Mouse (Mus musculus): Measurements from ENCODE around the gene Vmn2r22. TPM values are rescaled to one million over a fixed set of nuclear protein-coding genes. Genes with fewer than 3 reads are reported as not detected.

Gene Vmn2r22
- total and polyA plus RNA-seq, 3 experiments = not detected

Other genes with a start within 250 kb of the Vmn2r22 start
- not detected for gene Vmn2r20, start 232.6 kb downstream of the Vmn2r22 start, total RNA-seq (2021)
- gene Vmn2r20, start 232.6 kb downstream of the Vmn2r22 start, polyA plus RNA-seq (2012; rRNA removed) = not detected in 2 replicates
- not detected for gene Vmn2r21, start 117.3 kb downstream of the Vmn2r22 start, total RNA-seq (2021)
- not detected in 2 replicates for gene Vmn2r21, start 117.3 kb downstream of the Vmn2r22 start, polyA plus RNA-seq (2012; rRNA removed)
- gene Vmn2r23, start 51.9 kb upstream of the Vmn2r22 start, total RNA-seq (2021) = not detected
- gene Vmn2r23, start 51.9 kb upstream of the Vmn2r22 start, polyA plus RNA-seq (2012; rRNA removed) = not detected in 2 replicates
- gene Vmn2r24, start 128.2 kb upstream of the Vmn2r22 start, total RNA-seq (2021) = not detected
- gene Vmn2r24, start 128.2 kb upstream of the Vmn2r22 start, polyA plus RNA-seq (2012; rRNA removed) = not detected in 2 replicates
- gene Vmn2r25, start 202.7 kb upstream of the Vmn2r22 start, total RNA-seq (2021) = not detected
- not detected in 2 replicates for gene Vmn2r25, start 202.7 kb upstream of the Vmn2r22 start, polyA plus RNA-seq (2012; rRNA removed)

Measured in heart, adult 2 months (tissue).